Mouse (Mus musculus): ENCODE data around the gene Dedd.

GRCm38 (mm10) chr1:171360656-171361055 is 31.7 kb downstream of the Dedd start, which contains the start of gene Klhdc9:
- TF ChIP-seq EP300 (IDR thresholded peaks at IDR 0.05; ENCODE audit: insufficient read depth, low read depth, low read length) (no peak), CTCF (IDR thresholded peaks at IDR 0.05; ENCODE audit: low read depth, low read length) (no peak)

Data from ES-Bruce4 (cell line).